Mouse (Mus musculus) limb, embryonic 15.5 days (tissue): ENCODE measurements around the gene Slc24a2. TPM values are rescaled to one million over a fixed set of nuclear protein-coding genes. Genes with fewer than 3 reads are reported as not detected.

ENCODE experiments used
- ATAC-seq: fragments of 200-750 bp; cut with Nextera tagmentation; 2 replicates; pipeline ENCODE4 v1.8.0; 2017; ENCODE audit warnings: low read depth, moderate TSS enrichment; ENCODE audit not compliant: insufficient number of reproducible peaks, low FRiP score, low TSS enrichment
- H3K27ac ChIP-seq: fragments of 300-500 bp; sonication (generic); 2 replicates; pipeline ENCODE4 v1.5.1; 2015; ENCODE audit warnings: moderate library complexity, mild to moderate bottlenecking, inconsistent platforms
- H3K27me3 ChIP-seq: fragments of 300-500 bp; sonication (generic); 2 replicates; pipeline ENCODE4 v1.6.1; 2015; ENCODE audit warnings: inconsistent platforms
- H3K36me3 ChIP-seq: fragments of 300-500 bp; sonication (generic); 2 replicates; pipeline ENCODE4 v1.6.1; 2015; ENCODE audit warnings: inconsistent platforms
- H3K4me1 ChIP-seq: fragments of 300-500 bp; sonication (generic); 2 replicates; pipeline ENCODE4 v1.6.1; 2015; ENCODE audit warnings: inconsistent platforms
- H3K4me2 ChIP-seq: fragments of 300-500 bp; sonication (generic); 2 replicates; pipeline ENCODE4 v1.6.1; 2015; ENCODE audit warnings: mild to moderate bottlenecking, inconsistent platforms
- H3K4me3 ChIP-seq: fragments of 300-500 bp; sonication (generic); 2 replicates; pipeline ENCODE4 v1.5.1; 2015; ENCODE audit warnings: mild to moderate bottlenecking, inconsistent platforms
- H3K9ac ChIP-seq: fragments of 300-500 bp; sonication (generic); 2 replicates; pipeline ENCODE4 v1.6.1; 2015; ENCODE audit warnings: inconsistent platforms
- H3K9me3 ChIP-seq: fragments of 300-500 bp; sonication (generic); 2 replicates; pipeline ENCODE4 v1.6.1; 2016; ENCODE audit warnings: inconsistent platforms
- WGBS: fragments of 180-500 bp; shearing (Covaris S2); methylation state at CpG from one replicate; pipeline ENCODE4 v1.1.7; 2015; 5-methylcytosine and 5-hydroxymethylcytosine counted together
- polyA plus RNA-seq: library from polyadenylated mRNA; unstranded; fragments of >200 nt; fragmentation: Nextera tagmentation; extraction: Ambion mirVana; gene quantifications from 2 replicates; pipeline ENCODE4 v1.2.1, GENCODE M21; 2015

The Slc24a2 gene
- polyA plus RNA-seq, 1 experiment from 2014 or later, result 0.81 TPM

DNA sequence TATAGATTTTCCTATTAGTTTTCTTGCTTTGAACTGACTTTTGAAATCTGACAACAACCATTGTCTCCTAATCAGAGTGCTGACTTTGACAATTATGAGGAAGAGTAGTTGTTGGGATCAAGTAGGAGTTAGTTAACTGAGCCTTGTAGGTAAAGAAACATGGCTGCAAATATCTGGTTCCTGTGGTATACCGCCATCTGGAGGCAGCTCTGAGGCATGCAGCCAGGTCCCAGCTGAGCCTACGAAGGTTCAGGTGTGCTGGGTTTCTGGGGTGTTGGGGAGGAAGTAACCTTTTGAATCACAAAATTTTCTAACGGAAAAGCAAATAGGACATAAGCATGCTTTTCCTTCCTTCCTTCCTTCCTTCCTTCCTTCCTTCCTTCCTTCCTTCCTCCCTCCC lies 237.8 kb downstream of the Slc24a2 start:
- Histone ChIP-seq H3K9ac (no peak overlapping the region), H3K36me3 (no peaks in the 10 kb centered on the region), H3K27me3 (no peaks in the 10 kb centered on the region), H3K4me1 (peaks cover 10% of the 10 kb centered on the region; the same call in 1 of the 2 replicates), H3K4me3 (no peak overlapping the region), H3K4me2 (no peak overlapping the region), H3K27ac (no peak overlapping the region), H3K9me3 (no peaks in the 10 kb centered on the region)
- 65% methylated on average over 3 of the region's 3 CpGs for WGBS
- no peak for ATAC-seq

DNA sequence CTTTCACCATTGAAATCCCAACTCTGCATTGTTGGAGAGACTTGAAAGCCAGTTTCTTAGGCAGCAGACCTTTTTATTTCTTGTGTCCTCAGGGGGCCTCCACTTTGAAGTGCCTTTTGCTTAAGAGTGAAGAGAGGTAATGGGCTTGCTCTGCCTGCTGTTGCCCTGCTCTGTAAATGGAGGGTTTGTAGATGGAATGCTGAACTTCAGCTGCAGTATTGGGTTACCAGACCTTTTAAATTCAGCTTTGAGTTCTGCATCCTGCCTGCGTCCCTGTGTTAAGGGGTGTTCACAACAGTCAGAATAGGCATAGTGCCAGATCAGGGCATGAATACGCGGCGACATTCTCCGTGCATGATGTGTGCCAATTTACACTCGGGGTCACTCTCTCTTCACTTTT lies 241.0 kb downstream of the Slc24a2 start:
- no peak overlapping the region for H3K27ac ChIP-seq
- H3K9me3 ChIP-seq, result no peaks in the 10 kb centered on the region
- no peak overlapping the region for H3K9ac ChIP-seq
- H3K4me3 ChIP-seq, result no peak overlapping the region
- 21% methylated on average over 6 of the region's 6 CpGs for WGBS
- H3K4me1 ChIP-seq, result peaks cover 10% of the 10 kb centered on the region; the same call in 1 of the 2 replicates
- H3K27me3 ChIP-seq, result no peaks in the 10 kb centered on the region
- no peak for ATAC-seq
- H3K4me2 ChIP-seq, result no peak overlapping the region
- no peaks in the 10 kb centered on the region for H3K36me3 ChIP-seq

DNA sequence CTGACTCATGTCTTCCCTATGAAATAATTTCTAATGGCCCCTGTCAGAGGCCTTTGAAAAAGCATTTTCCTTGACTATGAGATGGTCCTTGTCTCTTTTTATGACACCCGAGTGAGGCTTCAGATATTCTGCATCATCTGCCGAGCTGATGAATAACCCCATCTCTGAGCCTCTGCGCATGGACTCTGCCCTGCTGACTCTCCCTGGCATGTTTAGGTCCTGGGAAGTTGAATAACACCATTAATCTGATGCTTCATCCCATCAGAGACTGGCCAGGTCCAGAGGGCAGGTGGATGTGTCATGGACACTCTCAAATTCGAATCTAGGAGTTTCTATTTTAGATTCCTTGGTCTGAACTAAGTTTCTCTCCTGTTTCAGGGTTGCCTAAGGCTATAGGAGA lies 242.4 kb downstream of the Slc24a2 start:
- WGBS, result 88% methylated on average over 4 of the region's 4 CpGs
- Histone ChIP-seq H3K27ac (no peak overlapping the region), H3K9me3 (no peaks in the 10 kb centered on the region), H3K4me3 (no peak overlapping the region), H3K27me3 (no peaks in the 10 kb centered on the region), H3K4me2 (no peak overlapping the region), H3K36me3 (no peaks in the 10 kb centered on the region), H3K9ac (no peak overlapping the region), H3K4me1 (peaks cover 10% of the 10 kb centered on the region; the same call in 1 of the 2 replicates)
- ATAC-seq, result no peak

- Histone ChIP-seq H3K4me3 (no peak overlapping the region), H3K36me3 (no peaks in the 10 kb centered on the region), H3K27ac (no peak overlapping the region), H3K9ac (no peak overlapping the region), H3K4me2 (no peak overlapping the region), H3K9me3 (no peaks in the 10 kb centered on the region), H3K4me1 (no peaks in the 10 kb centered on the region), H3K27me3 (no peaks in the 10 kb centered on the region)
- 79% methylated on average over 5 of the region's 5 CpGs for WGBS
- ATAC-seq, result no peak
Observed at GRCm38 (mm10) chr4:86977272-86977671, 253.0 kb downstream of the Slc24a2 start.

GRCm38 (mm10) chr4:86957576-86958411 lies 272.5 kb downstream of the Slc24a2 start:
- WGBS, result 36% methylated on average over 14 of the region's 14 CpGs
- ATAC-seq, result no peak
- H3K4me3 ChIP-seq, result no peak overlapping the region
- H3K9ac ChIP-seq, result no peak overlapping the region
- H3K27ac ChIP-seq, result no peak overlapping the region
- no peak overlapping the region for H3K4me2 ChIP-seq
- 0 out of 2 replicates have a peak, but pooled peaks cover 3% of the 10 kb centered on the region for H3K4me1 ChIP-seq
- no peaks in the 10 kb centered on the region for H3K27me3 ChIP-seq
- H3K36me3 ChIP-seq, result no peaks in the 10 kb centered on the region
- no peaks in the 10 kb centered on the region for H3K9me3 ChIP-seq

DNA sequence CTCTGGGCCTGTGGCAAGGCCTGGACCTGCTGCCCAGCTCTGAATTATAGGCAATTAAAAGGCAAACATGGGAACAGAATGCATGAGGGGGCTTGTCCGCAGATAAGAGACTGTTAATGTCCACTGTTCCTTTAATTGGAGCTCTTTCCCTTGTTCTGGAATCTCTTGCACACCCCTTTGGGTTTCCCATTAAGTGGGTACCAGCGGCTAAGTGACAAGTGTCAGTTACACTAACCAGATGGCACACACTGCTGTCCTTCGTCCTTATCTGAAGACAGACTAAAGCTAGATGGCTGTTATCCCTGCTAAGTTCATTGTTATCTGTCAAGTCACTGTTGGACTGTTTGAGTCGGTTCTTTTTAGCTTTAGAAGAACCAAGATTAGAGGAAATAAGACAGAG lies 274.8 kb downstream of the Slc24a2 start:
- ATAC-seq, result no peak
- no peaks in the 10 kb centered on the region for H3K36me3 ChIP-seq
- no peak overlapping the region for H3K4me3 ChIP-seq
- H3K9me3 ChIP-seq, result no peaks in the 10 kb centered on the region
- H3K27me3 ChIP-seq, result no peaks in the 10 kb centered on the region
- no peak overlapping the region for H3K4me2 ChIP-seq
- 42% methylated on average over 4 of the region's 4 CpGs for WGBS
- H3K9ac ChIP-seq, result no peak overlapping the region
- 0 out of 2 replicates have a peak, but pooled peaks cover 3% of the 10 kb centered on the region for H3K4me1 ChIP-seq
- no peak overlapping the region for H3K27ac ChIP-seq

DNA sequence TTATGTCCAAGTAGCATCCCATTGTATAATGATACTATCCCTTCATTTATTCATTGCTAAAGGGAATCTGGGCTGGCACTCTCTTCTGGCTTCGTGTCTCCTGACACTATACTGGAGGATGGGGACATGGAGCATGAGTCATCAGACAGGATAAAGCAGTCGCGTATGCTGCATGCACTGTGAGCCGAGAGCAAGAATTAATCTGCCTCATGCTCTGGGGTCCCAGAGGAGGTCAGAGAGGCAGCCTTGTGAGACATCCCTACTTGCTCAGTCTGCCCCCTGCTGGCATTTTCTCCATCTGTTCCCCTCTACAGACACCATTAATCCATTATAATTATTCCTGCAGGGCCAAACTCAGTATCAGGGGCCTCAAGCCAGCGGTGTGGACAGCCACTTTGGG lies 276.8 kb downstream of the Slc24a2 start:
- Histone ChIP-seq H3K27me3 (no peaks in the 10 kb centered on the region), H3K27ac (no peak overlapping the region), H3K36me3 (no peaks in the 10 kb centered on the region), H3K9me3 (no peaks in the 10 kb centered on the region), H3K4me2 (no peak overlapping the region), H3K4me1 (0 out of 2 replicates have a peak, but pooled peaks cover 3% of the 10 kb centered on the region), H3K9ac (no peak overlapping the region), H3K4me3 (no peak overlapping the region)
- WGBS, result 56% methylated on average over 5 of the region's 5 CpGs
- no peak for ATAC-seq

GRCm38 (mm10) chr4:86948794-86949193 lies 281.5 kb downstream of the Slc24a2 start:
- H3K4me1 ChIP-seq, result no peaks in the 10 kb centered on the region
- no peak overlapping the region for H3K9ac ChIP-seq
- 96% methylated on average over 1 of the region's 1 CpGs for WGBS
- no peak overlapping the region for H3K4me3 ChIP-seq
- no peaks in the 10 kb centered on the region for H3K27me3 ChIP-seq
- no peaks in the 10 kb centered on the region for H3K9me3 ChIP-seq
- no peak for ATAC-seq
- H3K27ac ChIP-seq, result no peak overlapping the region
- no peaks in the 10 kb centered on the region for H3K36me3 ChIP-seq
- H3K4me2 ChIP-seq, result no peak overlapping the region

- no peak overlapping the region for H3K4me2 ChIP-seq
- no peaks in the 10 kb centered on the region for H3K4me1 ChIP-seq
- H3K4me3 ChIP-seq, result no peak overlapping the region
- H3K9me3 ChIP-seq, result no peaks in the 10 kb centered on the region
- no peaks in the 10 kb centered on the region for H3K36me3 ChIP-seq
- ATAC-seq, result no peak
- H3K27me3 ChIP-seq, result no peaks in the 10 kb centered on the region
- 41% methylated on average over 6 of the region's 6 CpGs for WGBS
- H3K27ac ChIP-seq, result no peak overlapping the region
- no peak overlapping the region for H3K9ac ChIP-seq
Observed at GRCm38 (mm10) chr4:86943296-86943695, 287.0 kb downstream of the Slc24a2 start.

GRCm38 (mm10) chr4:86942656-86943055 lies 287.6 kb downstream of the Slc24a2 start:
- Histone ChIP-seq H3K9me3 (no peaks in the 10 kb centered on the region), H3K27ac (no peak overlapping the region), H3K4me2 (no peak overlapping the region), H3K36me3 (no peaks in the 10 kb centered on the region), H3K27me3 (no peaks in the 10 kb centered on the region), H3K9ac (no peak overlapping the region), H3K4me1 (no peaks in the 10 kb centered on the region), H3K4me3 (no peak overlapping the region)
- ATAC-seq, result no peak
- WGBS, result 82% methylated on average over 6 of the region's 6 CpGs

GRCm38 (mm10) chr4:86936706-86937105 lies 293.6 kb downstream of the Slc24a2 start:
- Histone ChIP-seq H3K9ac (no peak overlapping the region), H3K4me2 (no peak overlapping the region), H3K4me1 (no peaks in the 10 kb centered on the region), H3K27me3 (no peaks in the 10 kb centered on the region), H3K27ac (no peak overlapping the region), H3K9me3 (no peaks in the 10 kb centered on the region), H3K4me3 (no peak overlapping the region), H3K36me3 (peaks cover 6% of the 10 kb centered on the region; the same call in 1 of the 2 replicates)
- 58% methylated on average over 3 of the region's 3 CpGs for WGBS
- no peak for ATAC-seq

GRCm38 (mm10) chr4:86936217-86936616 lies 294.1 kb downstream of the Slc24a2 start:
- Histone ChIP-seq H3K4me2 (no peak overlapping the region), H3K27me3 (no peaks in the 10 kb centered on the region), H3K9ac (no peak overlapping the region), H3K27ac (no peak overlapping the region), H3K9me3 (no peaks in the 10 kb centered on the region), H3K36me3 (peaks cover 6% of the 10 kb centered on the region; the same call in 1 of the 2 replicates), H3K4me3 (no peak overlapping the region), H3K4me1 (peaks cover under 1% of the 10 kb centered on the region; the same call in 1 of the 2 replicates)
- WGBS, result 92% methylated on average over 9 of the region's 9 CpGs
- no peak for ATAC-seq
